Mouse (Mus musculus) fat pad, adult 2 months (tissue): ENCODE results near the gene Copg1.

Source experiments
- DNase-seq: peaks from one replicate; pipeline ENCODE4 v3.0.0-alpha.2; 2011; ENCODE audit warnings: low read depth, low spot score; ENCODE audit errors: extremely low read depth

The Copg1 gene

GRCm38 (mm10) chr6:87887594-87888233 lies at the start of gene Copg1:
Gene Copg1, plus strand, starts transcription at chr6:87887814.
- DNase-seq, result peak; percentile 58

GRCm38 (mm10) chr6:87838551-87839197 lies 48.9 kb upstream of the Copg1 start, which contains the start of gene Isy1:
Gene Isy1, minus strand, starts transcription at chr6:87838798.
- DNase-seq, result peak; percentile 83

- DNase-seq, result no peak
Observed at GRCm38 (mm10) chr6:87839797-87840341, 47.7 kb upstream of the Copg1 start.

- no peak for DNase-seq
Observed at GRCm38 (mm10) chr6:87841635-87842034, 46.0 kb upstream of the Copg1 start.

GRCm38 (mm10) chr6:87842254-87842653 lies 45.4 kb upstream of the Copg1 start:
- no peak for DNase-seq

GRCm38 (mm10) chr6:87845031-87845695 lies 42.5 kb upstream of the Copg1 start:
- no peak for DNase-seq

- no peak for DNase-seq
Observed at GRCm38 (mm10) chr6:87846813-87847212, 40.8 kb upstream of the Copg1 start.

GRCm38 (mm10) chr6:87849780-87850154 lies 37.8 kb upstream of the Copg1 start:
- no peak for DNase-seq

GRCm38 (mm10) chr6:87850155-87850899 lies 37.3 kb upstream of the Copg1 start:
- no peak for DNase-seq

- no peak for DNase-seq
Observed at GRCm38 (mm10) chr6:87850900-87851614, 36.6 kb upstream of the Copg1 start, which contains the start of gene Cnbp. Gene Cnbp, minus strand, starts transcription at chr6:87851106.

- DNase-seq, result no peak
Observed at GRCm38 (mm10) chr6:87851871-87852270, 35.7 kb upstream of the Copg1 start.

GRCm38 (mm10) chr6:87853446-87853845 lies 34.2 kb upstream of the Copg1 start:
- DNase-seq, result no peak

GRCm38 (mm10) chr6:87857071-87857470 lies 30.5 kb upstream of the Copg1 start:
- no peak for DNase-seq

GRCm38 (mm10) chr6:87866211-87866610 lies 21.4 kb upstream of the Copg1 start:
- no peak for DNase-seq

- DNase-seq, result no peak
Observed at GRCm38 (mm10) chr6:87867256-87867655, 20.4 kb upstream of the Copg1 start.

GRCm38 (mm10) chr6:87868871-87869506 lies 18.6 kb upstream of the Copg1 start:
- DNase-seq, result peak; percentile 28

GRCm38 (mm10) chr6:87870440-87870839 lies 17.2 kb upstream of the Copg1 start:
- no peak for DNase-seq

- DNase-seq, result no peak
Observed at GRCm38 (mm10) chr6:87871240-87871639, 16.4 kb upstream of the Copg1 start.

GRCm38 (mm10) chr6:87873104-87873503 lies 14.5 kb upstream of the Copg1 start:
- no peak for DNase-seq

- no peak for DNase-seq
Observed at GRCm38 (mm10) chr6:87873963-87874362, 13.7 kb upstream of the Copg1 start.
